Mouse (Mus musculus) cortical plate, adult 2 months (tissue): ENCODE data around the gene Zfp281. TPM values are rescaled to one million over a fixed set of nuclear protein-coding genes. Genes with fewer than 3 reads are reported as not detected.

Experiments used
- H3K27ac ChIP-seq: fragments of 200-500 bp; 2 replicates; pipeline ENCODE4 v1.5.1; 2012; ENCODE audit warnings: low read length, control low read depth, inconsistent platforms; ENCODE audit not compliant: insufficient read depth
- H3K4me1 ChIP-seq: fragments of 200-500 bp; 2 replicates; pipeline ENCODE4 v1.6.1; 2011; ENCODE audit warnings: low read length; ENCODE audit not compliant: control insufficient read depth, insufficient read depth
- H3K4me3 ChIP-seq: fragments of 200-500 bp; 2 replicates; pipeline ENCODE4 v1.5.1; 2011; ENCODE audit warnings: mild to moderate bottlenecking, low read length, control low read depth; ENCODE audit not compliant: insufficient read depth
- CTCF ChIP-seq: fragments of 200-500 bp; IDR thresholded peaks from 2 replicates; pipeline ENCODE4 v1.5.1; 2011; ENCODE audit warnings: mild to moderate bottlenecking, control low read depth, low read length; ENCODE audit not compliant: insufficient read depth; ENCODE audit errors: extremely low read depth
- POLR2A ChIP-seq: fragments of 200-500 bp; IDR thresholded peaks from 2 replicates; pipeline ENCODE4 v1.6.1; 2011; ENCODE audit warnings: mild to moderate bottlenecking, low read length, control low read depth; ENCODE audit not compliant: insufficient read depth; ENCODE audit errors: extremely low read depth
- polyA plus RNA-seq: library from polyadenylated mRNA; depleted of rRNA; stranded (reverse); fragments of >200 nt; gene quantifications from 2 replicates; pipeline ENCODE4 v1.2.3, GENCODE M21; 2012; rRNA removed

The Zfp281 gene
- polyA plus RNA-seq, 1 experiment: 12.9 TPM

DNA sequence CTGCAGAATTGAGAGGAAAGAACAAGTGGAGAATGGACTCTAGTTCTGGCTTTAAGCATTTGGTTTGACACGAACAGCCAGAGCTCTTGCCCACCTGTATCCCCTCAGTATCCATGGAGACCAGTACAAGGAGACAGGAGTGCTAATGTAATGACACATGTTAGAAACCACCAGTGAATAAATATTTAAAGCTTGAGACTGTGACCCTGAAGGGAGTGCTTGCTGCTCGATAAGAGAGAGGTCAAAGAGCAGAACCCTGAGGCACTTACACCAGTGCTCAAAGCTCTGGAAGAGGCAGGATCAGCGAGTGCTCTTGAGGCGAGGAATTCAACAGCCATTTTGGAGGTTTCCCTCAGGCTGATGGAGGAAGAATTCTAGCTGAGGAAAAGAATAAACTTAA is 54.1 kb downstream of the Zfp281 start:
- TF ChIP-seq POLR2A: no peak
- no peak for TF ChIP-seq CTCF

More for the DNA sequence above, 54.1 kb downstream of the Zfp281 start:
- Histone ChIP-seq H3K27ac (no peak overlapping the region), H3K4me3 (no peak overlapping the region), H3K4me1 (peaks cover 2% of the 10 kb centered on the region; the same call in 1 of the 2 replicates)

Other genes starting within 250 kb of the Zfp281 start
- gene Ddx59, start 209.6 kb upstream of the Zfp281 start, polyA plus RNA-seq: 6.3 and 7.0 TPM in 2 replicates
- 0.21 and 0.30 TPM in 2 replicates for gene Kif14, start 158.6 kb upstream of the Zfp281 start, polyA plus RNA-seq